Comparison of ENCODE assay signal across 14 mouse cellular contexts in genomic region chr3:38233091-38233490, GRCm38 (mm10).
A peak's percentile ranks its signal among the peaks of the same experiment; 100 is the strongest.
DNase-seq lines count a peak whose midpoint lies in the region; ATAC-seq lines count a peak whose summit lies in the region.
"Had no signal": no experiment of that assay in that cellular context is flagged by ENCODE, and none has a peak within 500 bp of the region (broad histone marks: within the 10 kb centered on the region; RNA-seq: fewer than 3 reads in every experiment).

No protein-coding gene starts in this region.

- H3K9ac ChIP-seq in heart, embryonic 15.5 days = no peak overlapping the region
- H3K9ac ChIP-seq in lung, embryonic 15.5 days = no peak overlapping the region
- H3K9ac ChIP-seq in midbrain, embryonic 14.5 days (replicated peaks; ENCODE audit: low read length) = no peak overlapping the region
- H3K9ac ChIP-seq: hindbrain, embryonic 15.5 days; liver, embryonic 15.5 days had no signal

- 81% methylated on average over 3 of the region's 3 CpGs for WGBS in heart, embryonic 15.5 days
- 77% methylated on average over 3 of the region's 3 CpGs for WGBS in lung, embryonic 15.5 days
- WGBS in limb, embryonic 10.5 days = 89% methylated on average over 3 of the region's 3 CpGs
- WGBS in midbrain, embryonic 14.5 days = 83% methylated on average over 3 of the region's 3 CpGs

- no peak overlapping the region for H3K4me3 ChIP-seq in heart, embryonic 15.5 days
- no peak overlapping the region for H3K4me3 ChIP-seq in lung, embryonic 15.5 days
- no peak overlapping the region for H3K4me3 ChIP-seq in limb, embryonic 10.5 days
- no peak overlapping the region for H3K4me3 ChIP-seq in midbrain, embryonic 14.5 days (replicated peaks; ENCODE audit: low read depth, low read length)
- H3K4me3 ChIP-seq: erythroblast, embryonic 14.5 days; hindbrain, embryonic 15.5 days; left cerebral cortex, adult 2 months; liver, embryonic 15.5 days had no signal

- H3K27ac ChIP-seq in heart, embryonic 15.5 days = peak overlapping the region; percentile 83
- peak overlapping the region; percentile 35; the same call in 1 of the 2 replicates for H3K27ac ChIP-seq in lung, embryonic 15.5 days
- 0 out of 2 replicates have a peak overlapping the region, but pooled peaks have one; percentile 36 for H3K27ac ChIP-seq in limb, embryonic 10.5 days
- H3K27ac ChIP-seq in midbrain, embryonic 14.5 days (replicated peaks; ENCODE audit: low read depth, low read length) = peak overlapping the region; percentile 58; the same call in 1 of the 2 replicates
- H3K27ac ChIP-seq: hindbrain, embryonic 15.5 days; left cerebral cortex, adult 2 months; liver, embryonic 15.5 days had no signal

- H3K9me3 ChIP-seq in heart, embryonic 15.5 days (replicated peaks) = no peaks in the 10 kb centered on the region
- no peaks in the 10 kb centered on the region for H3K9me3 ChIP-seq in lung, embryonic 15.5 days
- no peaks in the 10 kb centered on the region for H3K9me3 ChIP-seq in limb, embryonic 10.5 days (replicated peaks)
- no peaks in the 10 kb centered on the region for H3K9me3 ChIP-seq in midbrain, embryonic 14.5 days (ENCODE audit: control insufficient read depth, low read length)
- H3K9me3 ChIP-seq: hindbrain, embryonic 15.5 days; liver, embryonic 15.5 days had no signal

- ATAC-seq in heart, embryonic 15.5 days (replicated peaks; ENCODE audit: insufficient number of reproducible peaks, insufficient read depth, low FRiP score, low read depth) = no peak
- no peak for ATAC-seq in lung, embryonic 15.5 days (ENCODE audit: borderline replicate concordance, extremely low read depth, low FRiP score, low TSS enrichment)
- ATAC-seq in midbrain, embryonic 14.5 days (ENCODE audit: low FRiP score, low TSS enrichment) = no peak

- DNase-seq in heart, postnatal 4 days = no peak
- no peak for DNase-seq in lung, postnatal 4 days
- DNase-seq in limb, embryonic 10.5 days (ENCODE audit: low spot score) = peak; percentile 26
- DNase-seq in midbrain, embryonic 14.5 days = no peak
- no peak for DNase-seq in thymus, postnatal 25 days
- DNase-seq: thymus, adult 18-20 months had no signal

- no peak overlapping the region for H3K4me2 ChIP-seq in heart, embryonic 15.5 days
- H3K4me2 ChIP-seq in lung, embryonic 15.5 days = no peak overlapping the region
- H3K4me2 ChIP-seq in midbrain, embryonic 14.5 days (ENCODE audit: low read length) = no peak overlapping the region
- H3K4me2 ChIP-seq: hindbrain, embryonic 15.5 days; liver, embryonic 15.5 days had no signal

- H3K27me3 ChIP-seq in heart, embryonic 15.5 days = no peaks in the 10 kb centered on the region
- no peaks in the 10 kb centered on the region for H3K27me3 ChIP-seq in lung, embryonic 15.5 days
- no peaks in the 10 kb centered on the region for H3K27me3 ChIP-seq in limb, embryonic 10.5 days (ENCODE audit: low read depth, poor library complexity, severe bottlenecking)
- H3K27me3 ChIP-seq in midbrain, embryonic 14.5 days (ENCODE audit: control insufficient read depth, insufficient read depth, low read length) = no peaks in the 10 kb centered on the region
- H3K27me3 ChIP-seq: CH12.LX; hindbrain, embryonic 15.5 days; liver, embryonic 15.5 days; Patski had no signal

- peaks cover 21% of the 10 kb centered on the region for H3K4me1 ChIP-seq in heart, embryonic 15.5 days (replicated peaks)
- H3K4me1 ChIP-seq in lung, embryonic 15.5 days = peaks cover 28% of the 10 kb centered on the region
- peaks cover 26% of the 10 kb centered on the region for H3K4me1 ChIP-seq in limb, embryonic 10.5 days
- peaks cover 15% of the 10 kb centered on the region for H3K4me1 ChIP-seq in midbrain, embryonic 14.5 days (ENCODE audit: control insufficient read depth, insufficient read depth, low read length)
- H3K4me1 ChIP-seq: liver, embryonic 15.5 days had no signal

- no peaks in the 10 kb centered on the region for H3K36me3 ChIP-seq in heart, embryonic 15.5 days
- H3K36me3 ChIP-seq in lung, embryonic 15.5 days = no peaks in the 10 kb centered on the region
- no peaks in the 10 kb centered on the region for H3K36me3 ChIP-seq in limb, embryonic 10.5 days
- no peaks in the 10 kb centered on the region for H3K36me3 ChIP-seq in midbrain, embryonic 14.5 days (ENCODE audit: control insufficient read depth, insufficient read depth, low read length)
- H3K36me3 ChIP-seq: hindbrain, embryonic 15.5 days; liver, embryonic 15.5 days had no signal
